Mouse (Mus musculus): ENCODE measurements around the gene Mllt1.

- TF ChIP-seq CTCF (IDR thresholded peaks at IDR 0.05; ENCODE audit: low read depth) (no peak), EP300 (optimal IDR thresholded peaks at IDR 0.05) (no peak)
These were observed 50.9 kb downstream of the Mllt1 start for GRCm38 (mm10) chr17:56884331-56884730.

All from stomach, postnatal 0 days (tissue).